25 mouse cellular contexts compared by ENCODE assay signal in the genomic region with DNA sequence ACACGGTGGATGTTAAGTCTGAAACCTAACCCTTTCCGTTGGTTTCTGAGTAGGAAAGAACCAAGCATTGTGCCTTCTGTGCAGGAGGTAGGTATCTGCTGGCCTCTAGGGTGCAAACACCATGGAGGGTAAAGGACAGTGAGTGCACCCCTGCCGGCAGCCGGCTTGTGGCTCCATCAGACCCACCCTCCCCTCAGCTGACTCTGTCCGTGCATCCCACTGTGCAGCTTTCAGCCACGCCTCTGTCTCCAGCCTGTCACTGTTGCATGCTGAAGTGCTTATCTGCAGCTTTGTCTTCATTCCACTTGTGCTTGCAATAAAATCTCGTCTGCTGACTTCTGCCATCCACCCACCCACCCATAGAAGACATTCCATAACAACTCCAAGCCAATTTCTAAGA. TPM values are rescaled to one million over a fixed set of nuclear protein-coding genes. Genes with fewer than 3 reads are reported as not detected.
DNase-seq lines count a peak whose midpoint lies in the region; ATAC-seq and TF ChIP-seq lines count a peak whose summit lies in the region.
"Had no signal": no experiment of that assay in that cellular context is flagged by ENCODE, and none has a peak within 500 bp of the region (broad histone marks: within the 10 kb centered on the region; RNA-seq: fewer than 3 reads in every experiment).

No protein-coding gene starts in this region.

- no peak overlapping the region for H3K9ac ChIP-seq in liver, postnatal 0 days (replicated peaks)
- H3K9ac ChIP-seq in ES-Bruce4 (ENCODE audit: low read depth, poor library complexity, severe bottlenecking), result no peak overlapping the region
- H3K9ac ChIP-seq in intestine, embryonic 15.5 days, result no peak overlapping the region
- no peak overlapping the region for H3K9ac ChIP-seq in forebrain, embryonic 11.5 days (ENCODE audit: low read length)
- H3K9ac ChIP-seq: embryonic facial prominence, embryonic 12.5 days; embryonic facial prominence, embryonic 15.5 days; forebrain, embryonic 13.5 days; hindbrain, embryonic 12.5 days; hindbrain, embryonic 15.5 days had no signal

- no peaks in the 10 kb centered on the region for H3K27me3 ChIP-seq in liver, postnatal 0 days (ENCODE audit: insufficient read depth, low read length)
- no peaks in the 10 kb centered on the region for H3K27me3 ChIP-seq in ES-Bruce4 (ENCODE audit: control insufficient read depth, insufficient read depth, low read length, poor library complexity, severe bottlenecking)
- H3K27me3 ChIP-seq in intestine, embryonic 15.5 days (replicated peaks), result no peaks in the 10 kb centered on the region
- no peaks in the 10 kb centered on the region for H3K27me3 ChIP-seq in forebrain, embryonic 11.5 days (ENCODE audit: control insufficient read depth, insufficient read depth, low read length)
- H3K27me3 ChIP-seq: embryonic facial prominence, embryonic 12.5 days; embryonic facial prominence, embryonic 15.5 days; forebrain, embryonic 13.5 days; hindbrain, embryonic 12.5 days; hindbrain, embryonic 15.5 days had no signal

- TF ChIP-seq POLR2A in ES-Bruce4 (IDR thresholded peaks at IDR 0.05; ENCODE audit: insufficient read depth, low read length), result no peak

- 52% methylated on average over 7 of the region's 7 CpGs for WGBS in liver, postnatal 0 days (ENCODE audit: insufficient replicate concordance)
- 37% methylated on average over 7 of the region's 7 CpGs for WGBS in intestine, embryonic 15.5 days
- WGBS in forebrain, embryonic 11.5 days, result 25% methylated on average over 7 of the region's 7 CpGs

- H3K36me3 ChIP-seq in liver, postnatal 0 days (replicated peaks; ENCODE audit: insufficient read depth, low read length), result peaks cover 6% of the 10 kb centered on the region; the same call in 1 of the 2 replicates
- H3K36me3 ChIP-seq in ES-Bruce4 (ENCODE audit: control insufficient read depth, insufficient read depth, low read length, poor library complexity, severe bottlenecking), result no peaks in the 10 kb centered on the region
- H3K36me3 ChIP-seq in intestine, embryonic 15.5 days, result no peaks in the 10 kb centered on the region
- H3K36me3 ChIP-seq in forebrain, embryonic 11.5 days (ENCODE audit: control insufficient read depth, insufficient read depth, low read length), result no peaks in the 10 kb centered on the region
- H3K36me3 ChIP-seq: embryonic facial prominence, embryonic 12.5 days; embryonic facial prominence, embryonic 15.5 days; hindbrain, embryonic 12.5 days; hindbrain, embryonic 15.5 days had no signal

- TF ChIP-seq CTCF in liver, postnatal 0 days (IDR thresholded peaks at IDR 0.05; ENCODE audit: low read depth), result no peak
- TF ChIP-seq CTCF in ES-Bruce4 (IDR thresholded peaks at IDR 0.05; ENCODE audit: low read depth, low read length), result no peak

- H3K4me3 ChIP-seq in liver, postnatal 0 days (ENCODE audit: low read depth, low read length), result no peak overlapping the region
- no peak overlapping the region for H3K4me3 ChIP-seq in ES-Bruce4 (ENCODE audit: low read depth, low read length)
- no peak overlapping the region for H3K4me3 ChIP-seq in intestine, embryonic 15.5 days (replicated peaks)
- H3K4me3 ChIP-seq in forebrain, embryonic 11.5 days (ENCODE audit: low read depth, low read length), result no peak overlapping the region
- H3K4me3 ChIP-seq: embryonic facial prominence, embryonic 12.5 days; embryonic facial prominence, embryonic 15.5 days; erythroblast, embryonic 14.5 days; forebrain, embryonic 13.5 days; hindbrain, embryonic 12.5 days; hindbrain, embryonic 15.5 days had no signal

- H3K27ac ChIP-seq in liver, postnatal 0 days (ENCODE audit: low read depth), result no peak overlapping the region
- no peak overlapping the region for H3K27ac ChIP-seq in ES-Bruce4 (ENCODE audit: insufficient read depth, low read length)
- no peak overlapping the region for H3K27ac ChIP-seq in intestine, embryonic 15.5 days
- no peak overlapping the region for H3K27ac ChIP-seq in forebrain, embryonic 11.5 days (ENCODE audit: low read depth, low read length)
- H3K27ac ChIP-seq: embryonic facial prominence, embryonic 12.5 days; embryonic facial prominence, embryonic 15.5 days; forebrain, embryonic 13.5 days; hindbrain, embryonic 12.5 days; hindbrain, embryonic 15.5 days had no signal

- DNase-seq in liver, postnatal 0 days, result no peak
- DNase-seq in liver (no peak), R1 (ENCODE audit: low read depth, low spot score) (peak; percentile 29)
- DNase-seq in forebrain, embryonic 11.5 days (ENCODE audit: low spot score), result no peak
- no peak for DNase-seq in cerebellum, adult 18-20 months
- DNase-seq in lung, postnatal 25 days (ENCODE audit: low spot score), result no peak
- DNase-seq: adrenal gland, postnatal 10 days; adrenal gland, postnatal 36 days; cerebellum, adult 2 months; cerebellum, adult 9-11 months; cerebellum, postnatal 25 days; gastrocnemius, postnatal 10 days; gastrocnemius, postnatal 36 days had no signal

- peak; percentile 19; the same call in 1 of the 2 replicates for ATAC-seq in liver, postnatal 0 days
- peak; percentile 56; the same call in 1 of the 2 replicates for ATAC-seq in intestine, embryonic 15.5 days
- no peak for ATAC-seq in forebrain, embryonic 11.5 days (replicated peaks; ENCODE audit: low FRiP score)
- ATAC-seq: CD4-positive, CD25-positive, alpha-beta regulatory T cell, adult 4 months; forebrain, embryonic 13.5 days; forebrain, embryonic 16.5 days had no signal

- no peak for TF ChIP-seq EP300 in liver, postnatal 0 days (IDR thresholded peaks at IDR 0.05; ENCODE audit: low read depth)
- TF ChIP-seq EP300 in ES-Bruce4 (IDR thresholded peaks at IDR 0.05; ENCODE audit: insufficient read depth, low read depth, low read length), result peak; percentile 33; the same call in 1 of the 2 replicates

- H3K9me3 ChIP-seq in liver, postnatal 0 days (ENCODE audit: low read length), result no peaks in the 10 kb centered on the region
- H3K9me3 ChIP-seq in ES-Bruce4 (replicated peaks; ENCODE audit: control insufficient read depth, insufficient read depth, low read length, poor library complexity, severe bottlenecking), result no peaks in the 10 kb centered on the region
- no peaks in the 10 kb centered on the region for H3K9me3 ChIP-seq in intestine, embryonic 15.5 days
- no peaks in the 10 kb centered on the region for H3K9me3 ChIP-seq in forebrain, embryonic 11.5 days (ENCODE audit: control insufficient read depth, low read length)
- H3K9me3 ChIP-seq: embryonic facial prominence, embryonic 12.5 days; embryonic facial prominence, embryonic 15.5 days; forebrain, embryonic 13.5 days; hindbrain, embryonic 12.5 days; hindbrain, embryonic 15.5 days had no signal

- no peak overlapping the region for H3K4me2 ChIP-seq in liver, postnatal 0 days (ENCODE audit: low read depth, low read length)
- no peak overlapping the region for H3K4me2 ChIP-seq in intestine, embryonic 15.5 days (replicated peaks)
- no peak overlapping the region for H3K4me2 ChIP-seq in forebrain, embryonic 11.5 days (ENCODE audit: low read depth, low read length, severe bottlenecking)
- H3K4me2 ChIP-seq: embryonic facial prominence, embryonic 12.5 days; embryonic facial prominence, embryonic 15.5 days; forebrain, embryonic 13.5 days; heart, embryonic 11.5 days; hindbrain, embryonic 12.5 days; hindbrain, embryonic 15.5 days had no signal

- no peaks in the 10 kb centered on the region for H3K4me1 ChIP-seq in liver, postnatal 0 days (ENCODE audit: insufficient read depth)
- no peaks in the 10 kb centered on the region for H3K4me1 ChIP-seq in ES-Bruce4 (ENCODE audit: control insufficient read depth, insufficient read depth, low read length)
- H3K4me1 ChIP-seq in intestine, embryonic 15.5 days (replicated peaks), result no peaks in the 10 kb centered on the region
- no peaks in the 10 kb centered on the region for H3K4me1 ChIP-seq in forebrain, embryonic 11.5 days (replicated peaks; ENCODE audit: control insufficient read depth, insufficient read depth, low read length)
- H3K4me1 ChIP-seq: embryonic facial prominence, embryonic 12.5 days; embryonic facial prominence, embryonic 15.5 days; forebrain, embryonic 13.5 days; hindbrain, embryonic 12.5 days; hindbrain, embryonic 15.5 days had no signal

RNA-seq across cellular contexts. Expression of a gene that starts 8.6 kb away (rescaled TPM):
- polyA plus RNA-seq in liver, postnatal 0 days (2015; fragmentation: Nextera tagmentation; extraction: Ambion mirVana), result 0.92 and 0.94 TPM in 2 replicates
- polyA plus RNA-seq in ES-Bruce4 (2011; ENCODE audit: insufficient read depth, insufficient read length, low read depth, missing spikeins), result 14.7 and 16.0 TPM in 2 replicates
- polyA plus RNA-seq in intestine, embryonic 15.5 days (2015; fragmentation: Nextera tagmentation; extraction: Ambion mirVana), result 36.6 and 37.8 TPM in 2 replicates
- 106 and 117 TPM in 2 replicates for polyA plus RNA-seq in forebrain, embryonic 11.5 days (2014; fragmentation: Nextera tagmentation; extraction: Ambion mirVana)

RNA-seq across cellular contexts. Expression of a gene that starts 9.8 kb away (rescaled TPM):
- 2,004 and 2,190 TPM in 2 replicates for polyA plus RNA-seq in liver, postnatal 0 days (2015; fragmentation: Nextera tagmentation; extraction: Ambion mirVana)
- polyA plus RNA-seq in ES-Bruce4 (2011; ENCODE audit: insufficient read depth, insufficient read length, low read depth, missing spikeins), result not detected in 2 replicates
- 3.8 and 4.8 TPM in 2 replicates for polyA plus RNA-seq in intestine, embryonic 15.5 days (2015; fragmentation: Nextera tagmentation; extraction: Ambion mirVana)
- polyA plus RNA-seq in forebrain, embryonic 11.5 days (2014; fragmentation: Nextera tagmentation; extraction: Ambion mirVana), result not detected in 2 replicates
- polyA plus RNA-seq: CD4-positive, CD25-positive, alpha-beta regulatory T cell, adult 4 months; erythroblast, embryonic 14.5 days; forebrain, embryonic 13.5 days; heart, embryonic 14.5 days had no signal

RNA-seq across cellular contexts. Expression of a gene that starts 35.9 kb away (rescaled TPM):
- polyA plus RNA-seq in liver, postnatal 0 days (2015; fragmentation: Nextera tagmentation; extraction: Ambion mirVana), result 21.6 and 24.0 TPM in 2 replicates
- polyA plus RNA-seq in ES-Bruce4 (2011; ENCODE audit: insufficient read depth, insufficient read length, low read depth, missing spikeins), result 16.2 and 17.1 TPM in 2 replicates
- polyA plus RNA-seq in intestine, embryonic 15.5 days (2015; fragmentation: Nextera tagmentation; extraction: Ambion mirVana), result 29.0 and 29.4 TPM in 2 replicates
- 35.1 and 42.1 TPM in 2 replicates for polyA plus RNA-seq in forebrain, embryonic 11.5 days (2014; fragmentation: Nextera tagmentation; extraction: Ambion mirVana)

RNA-seq across cellular contexts. Expression of a gene that starts 43.3 kb away (rescaled TPM):
- 3.0 and 4.0 TPM in 2 replicates for polyA plus RNA-seq in liver, postnatal 0 days (2015; fragmentation: Nextera tagmentation; extraction: Ambion mirVana)
- 28.8 and 36.8 TPM in 2 replicates for polyA plus RNA-seq in ES-Bruce4 (2011; ENCODE audit: insufficient read depth, insufficient read length, low read depth, missing spikeins)
- 21.4 and 24.7 TPM in 2 replicates for polyA plus RNA-seq in intestine, embryonic 15.5 days (2015; fragmentation: Nextera tagmentation; extraction: Ambion mirVana)
- polyA plus RNA-seq in forebrain, embryonic 11.5 days (2014; fragmentation: Nextera tagmentation; extraction: Ambion mirVana), result 35.9 and 37.7 TPM in 2 replicates

RNA-seq across cellular contexts. Expression of a gene that starts 49.8 kb away (rescaled TPM):
- polyA plus RNA-seq in liver, postnatal 0 days (2015; fragmentation: Nextera tagmentation; extraction: Ambion mirVana), result 117 and 121 TPM in 2 replicates
- 32.2 and 33.3 TPM in 2 replicates for polyA plus RNA-seq in ES-Bruce4 (2011; ENCODE audit: insufficient read depth, insufficient read length, low read depth, missing spikeins)
- 203 and 227 TPM in 2 replicates for polyA plus RNA-seq in intestine, embryonic 15.5 days (2015; fragmentation: Nextera tagmentation; extraction: Ambion mirVana)
- polyA plus RNA-seq in forebrain, embryonic 11.5 days (2014; fragmentation: Nextera tagmentation; extraction: Ambion mirVana), result 148 and 151 TPM in 2 replicates

Comparison
In these comparisons a context has a peak if more than half of its experiments do, and no peak if none do; other contexts are left out.
1. RNA of a gene that starts 9.8 kb away (polyA plus RNA-seq): 2,004 to 2,190 TPM in liver, postnatal 0 days; 3.8 to 4.8 TPM in intestine, embryonic 15.5 days, not detected in ES-Bruce4 and not detected in forebrain, embryonic 11.5 days; every median in the first group is over 100 times any median in the second.